Mouse (Mus musculus) right cerebral cortex, adult 18-20 months (tissue): ENCODE measurements around the gene Elp1.

Experiments
- DNase-seq: peaks from one replicate; pipeline ENCODE4 v3.0.0; 2022; ENCODE audit warnings: mixed read lengths

Gene Elp1

DNA sequence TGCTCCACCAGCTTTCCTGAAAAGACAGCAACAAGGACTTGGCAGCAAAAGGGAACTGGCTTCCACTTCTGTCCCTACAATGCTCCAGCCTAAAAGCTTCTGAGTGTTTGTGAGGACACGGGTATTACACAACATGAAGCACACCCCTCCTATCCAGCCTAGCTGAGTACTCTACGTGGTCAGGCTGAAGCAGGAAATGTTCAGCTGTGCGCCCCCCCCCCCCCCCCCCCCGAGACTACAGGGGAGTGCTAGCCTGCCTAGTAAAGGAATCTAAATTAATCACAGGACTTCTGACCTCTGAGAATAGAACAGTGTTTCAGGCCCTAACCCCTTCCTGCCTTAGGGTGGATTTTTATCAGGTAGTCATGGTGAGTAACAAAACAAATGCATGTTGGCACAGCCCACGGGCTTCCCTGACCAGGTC lies 34.3 kb downstream of the Elp1 start:
- DNase-seq = no peak

DNA sequence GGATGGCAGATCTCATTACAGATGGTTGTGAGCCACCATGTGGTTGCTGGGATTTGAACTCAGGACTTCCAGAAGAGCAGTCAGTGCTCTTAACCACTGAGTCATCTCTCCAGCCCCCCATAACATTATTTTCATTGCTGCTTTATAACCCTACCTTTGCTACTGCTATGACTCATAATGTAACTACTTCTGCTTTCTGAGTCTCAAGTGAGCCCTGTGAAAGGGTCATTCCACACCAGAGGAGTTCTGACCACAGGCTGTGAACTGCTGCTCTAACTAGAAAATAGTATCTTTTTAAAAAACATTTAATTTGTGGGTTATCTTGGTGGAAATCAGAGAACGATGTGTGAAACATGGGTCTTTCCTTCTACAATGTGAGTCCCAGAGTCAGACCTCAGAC lies 44.4 kb downstream of the Elp1 start:
- DNase-seq = no peak

DNA sequence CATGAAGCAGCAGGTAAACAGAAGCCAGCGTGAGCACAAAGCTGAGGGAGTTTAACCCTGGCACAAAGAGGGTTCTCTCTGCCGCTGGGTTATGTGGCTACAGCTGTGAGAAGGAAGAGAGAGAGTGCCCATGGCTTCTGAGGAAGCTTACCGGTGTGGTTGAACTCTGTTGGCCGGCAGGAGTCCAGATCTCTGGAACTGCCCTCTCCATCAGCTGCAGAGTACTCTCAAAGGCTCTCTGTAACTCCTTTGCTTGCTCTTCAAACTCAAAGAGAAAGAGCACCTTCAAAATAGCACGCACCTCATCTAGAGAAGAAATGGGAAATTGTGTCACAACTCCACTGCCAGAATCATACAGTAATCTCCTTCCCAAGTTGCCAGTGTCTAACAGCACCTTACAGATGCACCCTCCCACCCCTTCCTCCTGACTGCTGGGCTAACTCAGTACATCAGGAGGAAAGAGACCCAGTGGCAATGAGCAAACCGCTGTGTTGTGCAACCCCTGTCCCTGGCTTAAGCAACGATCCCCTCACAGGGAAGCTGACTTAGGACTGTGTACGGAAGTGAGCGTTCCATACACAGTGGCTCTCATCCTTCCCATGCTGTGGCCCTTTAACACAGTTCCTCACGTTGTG lies 45.0 kb downstream of the Elp1 start:
- DNase-seq = no peak

DNA sequence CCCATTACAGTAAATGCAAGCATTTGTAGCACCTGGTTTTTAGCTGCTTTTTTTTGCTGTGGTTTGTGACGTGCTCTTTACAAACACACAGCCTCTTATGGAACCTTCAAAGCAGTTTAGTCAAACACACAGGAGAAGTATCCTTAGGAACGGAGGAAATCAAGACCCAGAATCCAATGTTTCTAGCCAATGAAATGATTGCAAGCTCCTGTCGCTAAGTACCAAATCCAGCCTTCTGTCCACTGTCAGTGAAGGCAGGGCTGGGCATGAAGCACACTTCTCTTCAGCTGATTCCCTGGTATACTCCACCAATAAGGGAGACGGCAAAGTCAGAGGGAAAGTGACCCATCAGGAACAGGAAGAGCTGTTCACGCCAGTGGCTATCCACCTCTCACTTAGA lies 46.1 kb downstream of the Elp1 start:
- DNase-seq = no peak

DNA sequence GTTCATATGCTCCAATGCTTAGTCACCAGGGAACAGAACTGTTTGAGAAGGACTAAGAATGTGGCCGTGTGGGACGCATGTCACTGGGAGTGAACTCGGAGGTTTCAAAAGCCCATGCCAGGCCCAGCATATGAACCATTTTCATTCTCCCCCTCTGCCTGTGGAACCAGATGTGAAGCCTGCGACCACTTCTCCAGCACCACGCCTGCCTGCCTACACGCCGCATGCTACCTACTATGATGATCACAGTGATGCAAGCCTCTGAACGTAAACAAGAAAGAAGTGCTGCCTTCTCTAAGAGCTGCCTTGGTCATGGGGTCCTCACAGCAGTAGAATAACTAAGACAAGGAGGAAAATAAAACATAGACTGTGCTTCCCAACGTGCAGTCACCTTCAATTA lies 54.7 kb downstream of the Elp1 start:
- no peak for DNase-seq

DNA sequence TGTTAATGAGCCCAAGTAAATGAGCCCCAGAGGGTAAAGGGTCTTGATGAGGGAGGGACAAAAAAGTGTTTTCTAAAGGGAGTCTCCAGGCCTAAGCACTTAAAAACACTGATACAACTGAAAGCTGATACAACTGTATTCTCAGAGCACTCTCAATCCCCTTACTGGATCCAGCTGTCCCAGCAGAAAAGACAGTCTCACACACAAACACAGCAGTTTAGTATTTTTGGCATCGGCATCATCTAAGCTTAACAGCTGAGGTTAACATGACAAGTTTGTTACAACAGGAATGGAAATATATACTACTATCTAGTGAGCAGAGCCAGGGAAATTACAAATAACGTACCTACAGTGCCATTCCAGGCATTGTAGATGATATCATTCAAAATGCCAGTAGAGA lies 55.8 kb downstream of the Elp1 start:
- DNase-seq = no peak

DNA sequence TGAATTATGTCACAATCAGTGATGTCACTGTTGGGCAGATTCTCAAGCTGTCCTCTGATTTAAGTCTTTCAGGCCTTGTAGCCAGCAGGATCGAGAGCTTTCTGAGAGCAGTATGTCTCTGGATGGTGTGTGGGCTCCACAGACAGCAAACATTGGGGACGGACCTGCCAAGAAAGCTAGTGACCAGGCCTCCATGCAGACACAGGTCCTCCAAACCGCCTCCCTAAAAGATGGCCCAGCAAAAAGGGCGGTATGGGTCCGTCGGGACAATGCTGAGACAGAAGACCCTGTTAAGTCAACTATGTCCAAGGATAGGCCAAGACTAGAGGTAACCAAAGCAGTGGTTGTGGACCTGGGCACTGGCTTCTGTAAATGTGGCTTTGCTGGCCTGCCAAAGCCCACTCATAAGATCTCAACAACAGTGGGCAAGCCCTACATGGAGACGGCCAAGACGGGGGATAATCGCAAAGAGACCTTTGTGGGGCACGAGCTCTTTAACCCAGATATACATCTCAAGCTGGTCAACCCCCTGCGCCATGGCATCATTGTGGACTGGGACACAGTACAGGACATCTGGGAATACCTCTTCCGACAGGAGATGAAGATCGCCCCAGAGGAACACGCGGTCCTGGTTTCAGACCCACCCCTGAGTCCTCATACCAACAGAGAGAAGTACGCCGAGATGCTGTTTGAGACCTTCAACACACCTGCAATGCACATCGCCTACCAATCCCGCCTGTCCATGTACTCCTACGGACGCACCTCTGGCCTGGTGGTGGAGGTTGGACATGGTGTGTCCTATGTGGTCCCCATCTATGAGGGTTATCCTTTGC lies 58.6 kb downstream of the Elp1 start, which contains the start of gene Actl7a:
Actl7a (plus strand) TSS at position 51 of the 833 bp plus-strand sequence.
- DNase-seq = no peak

DNA sequence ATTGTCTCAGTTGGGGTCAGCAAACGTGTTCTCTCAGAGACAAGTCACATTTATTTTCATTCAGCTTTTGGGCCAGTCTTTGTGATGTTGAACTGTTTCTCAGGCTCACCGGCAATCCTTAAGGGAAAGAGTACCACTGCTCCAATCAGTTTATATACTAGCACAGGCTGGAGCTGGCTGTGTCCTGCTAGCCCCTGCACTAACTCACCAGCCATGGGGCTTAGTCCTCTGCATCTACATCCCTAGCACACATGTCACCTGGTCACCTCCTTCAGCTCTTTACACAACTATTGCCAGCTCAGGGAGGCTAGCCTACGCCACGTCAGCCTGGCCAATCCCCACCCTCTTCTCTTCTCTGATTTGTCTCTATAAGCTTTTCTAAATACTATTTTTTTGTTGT lies 59.4 kb downstream of the Elp1 start:
- no peak for DNase-seq

DNA sequence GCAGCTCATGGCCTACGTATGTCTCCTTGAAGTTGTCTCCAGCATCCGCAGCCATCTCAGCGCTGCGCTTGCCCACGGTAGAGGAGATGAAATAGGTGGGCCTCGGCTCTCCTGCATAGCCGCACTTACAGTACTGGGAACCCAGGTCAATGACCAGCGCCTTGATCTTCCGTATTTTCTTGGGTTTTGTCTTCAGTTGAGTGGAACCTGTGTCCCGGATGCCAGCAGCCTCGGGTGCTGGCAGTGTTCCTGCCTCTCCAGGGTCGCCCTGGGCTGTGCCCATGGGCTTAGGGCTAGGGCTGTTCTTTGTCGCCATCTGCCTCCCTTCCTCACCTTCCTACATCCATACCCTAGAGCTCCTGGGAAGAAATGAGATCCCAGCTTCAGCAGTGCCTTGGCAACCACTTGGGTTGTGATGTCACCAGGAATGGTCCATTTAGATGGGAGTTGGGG lies 61.1 kb downstream of the Elp1 start, which contains the start of gene Actl7b:
Actl7b (minus strand) TSS at position 403 of the 453 bp plus-strand sequence.
- DNase-seq = no peak

DNA sequence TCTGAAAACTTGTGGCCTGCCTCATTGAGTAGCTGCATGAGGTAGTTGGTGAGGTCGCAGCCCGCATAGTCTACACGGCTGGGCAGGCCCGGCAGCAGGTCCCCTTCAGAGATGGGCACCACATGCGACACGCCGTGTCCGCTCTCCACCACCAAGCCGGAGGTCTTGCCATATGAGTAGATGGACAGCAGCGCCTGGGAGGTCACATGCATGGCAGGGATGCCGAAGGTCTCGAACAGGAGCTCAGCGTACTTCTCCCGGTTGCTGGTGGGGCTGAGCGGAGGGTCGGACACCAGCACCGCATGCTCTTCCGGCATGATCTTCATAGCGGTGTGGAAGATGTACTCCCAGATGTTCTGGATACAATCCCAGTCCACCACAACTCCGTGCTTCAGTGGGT lies 61.5 kb downstream of the Elp1 start:
- no peak for DNase-seq

DNA sequence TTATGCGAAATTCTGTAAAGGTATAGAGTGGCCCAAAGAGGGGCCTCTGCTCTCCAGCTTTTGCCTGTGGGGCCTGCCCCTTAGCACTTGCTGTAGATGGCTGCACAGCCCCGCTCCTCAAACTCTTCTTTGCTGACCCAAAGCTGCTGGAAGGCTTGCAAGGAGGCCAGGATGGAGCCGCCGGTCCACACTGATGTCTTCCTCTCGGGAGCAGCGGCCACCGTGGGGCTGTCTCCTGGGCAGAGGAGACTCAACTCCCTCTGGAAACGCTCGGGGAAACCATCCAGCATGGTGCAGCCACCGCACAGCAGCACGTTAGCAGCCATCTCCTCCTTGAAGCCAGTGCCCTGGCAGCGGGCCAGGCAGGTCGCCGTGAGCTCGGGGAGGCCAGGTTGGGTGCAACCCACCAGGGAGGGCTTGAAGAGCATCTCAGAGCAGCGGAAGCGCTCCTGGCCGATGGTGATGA lies 62.1 kb downstream of the Elp1 start, which contains the start of gene Gm26657:
Gm26657 (plus strand) TSS at position 51 of the 466 bp plus-strand sequence.
- DNase-seq = no peak

DNA sequence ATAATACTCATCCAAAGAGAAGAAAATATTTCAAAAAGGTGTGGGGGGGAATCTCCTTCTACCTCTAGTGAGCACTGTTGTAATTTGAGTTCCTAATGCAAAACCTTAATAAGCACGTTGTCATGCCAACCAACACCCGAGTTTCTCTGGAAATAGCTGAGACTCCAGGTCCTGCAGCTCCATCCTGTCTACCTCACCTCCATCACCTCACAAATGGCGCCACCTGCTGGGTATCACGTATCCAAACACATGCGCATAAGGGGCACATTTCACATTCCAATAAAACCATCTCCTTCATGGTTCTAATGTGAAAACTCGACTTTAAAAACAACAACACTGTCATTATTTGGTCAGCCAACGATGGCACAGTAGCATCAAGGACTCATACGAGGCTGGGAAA lies 76.3 kb downstream of the Elp1 start:
- DNase-seq = no peak

DNA sequence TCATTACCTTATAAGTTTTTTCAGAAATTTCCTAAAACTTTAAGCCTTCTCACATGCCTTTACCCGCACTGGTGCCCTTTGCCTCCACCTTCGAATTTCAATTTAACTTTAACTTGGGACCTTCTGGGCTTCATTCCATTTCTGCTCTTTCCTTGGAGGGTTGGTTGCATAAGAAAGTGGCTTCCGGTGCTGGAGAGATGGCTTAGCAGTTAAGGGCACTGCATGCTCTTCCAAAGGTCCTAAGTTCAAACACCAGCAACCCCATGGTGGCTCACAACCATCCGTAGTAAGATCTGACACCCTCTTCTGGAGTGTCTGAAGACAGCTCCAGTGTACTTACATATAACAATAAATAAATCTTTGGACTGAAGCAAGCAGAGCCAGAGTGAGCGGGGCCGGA lies 78.9 kb downstream of the Elp1 start:
- no peak for DNase-seq

DNA sequence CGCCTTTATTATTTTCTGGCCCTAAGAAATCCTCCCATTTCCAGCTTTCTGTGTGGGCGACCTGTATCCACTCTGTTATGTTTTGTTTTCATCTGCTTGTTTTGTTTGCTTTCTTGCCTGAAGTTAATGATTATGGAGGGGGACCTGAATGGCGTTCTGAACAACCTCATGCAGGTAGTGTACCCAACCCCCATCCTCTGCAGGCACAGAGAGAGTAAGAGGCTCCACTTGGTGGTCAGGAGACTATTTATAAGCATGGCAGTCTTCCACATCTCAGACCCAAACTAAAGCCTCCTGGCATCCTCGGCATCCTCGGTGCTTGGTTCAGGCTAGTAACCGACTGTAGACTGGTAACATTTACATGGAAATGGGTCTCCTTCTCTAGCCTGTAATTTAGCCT lies 79.8 kb downstream of the Elp1 start:
- no peak for DNase-seq

DNA sequence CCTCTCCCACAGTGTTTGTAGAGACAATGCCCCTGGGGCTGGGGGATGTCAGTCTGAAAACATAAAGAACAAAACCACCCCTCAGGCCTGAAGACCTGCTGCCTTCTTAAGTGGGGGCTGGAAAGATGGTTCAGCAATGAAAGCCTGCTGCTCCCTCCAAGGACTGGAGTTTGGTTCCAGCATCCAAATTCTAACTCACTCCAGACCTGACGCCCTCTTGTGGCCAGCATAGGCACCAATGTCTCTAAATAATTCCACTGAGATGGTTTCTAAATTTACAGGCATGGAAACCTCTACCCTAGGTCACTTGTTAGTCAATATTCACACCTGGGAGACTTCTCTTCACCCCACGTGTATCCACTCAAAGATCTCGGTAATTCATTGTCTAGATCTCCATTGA lies 80.7 kb downstream of the Elp1 start:
- no peak for DNase-seq

DNA sequence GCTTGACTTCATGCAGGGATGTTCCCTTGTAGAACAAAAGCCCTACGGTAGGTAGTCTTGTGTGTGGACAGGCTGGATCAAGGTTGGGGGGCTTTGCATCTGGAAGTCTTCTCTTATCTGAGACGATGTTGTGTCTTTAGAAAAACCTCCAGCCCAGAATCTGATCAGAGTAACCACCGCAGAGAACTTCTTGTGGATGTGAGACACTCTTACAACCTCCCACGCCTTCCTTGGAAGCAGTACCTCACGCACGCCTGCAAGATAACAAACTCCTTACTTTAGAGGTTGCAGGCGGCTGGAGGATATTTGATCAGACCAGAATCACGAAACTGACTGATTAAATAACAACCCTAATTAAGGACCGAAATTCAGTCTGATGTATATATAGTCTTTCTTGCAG lies 81.7 kb downstream of the Elp1 start:
- peak; percentile 57 for DNase-seq

DNA sequence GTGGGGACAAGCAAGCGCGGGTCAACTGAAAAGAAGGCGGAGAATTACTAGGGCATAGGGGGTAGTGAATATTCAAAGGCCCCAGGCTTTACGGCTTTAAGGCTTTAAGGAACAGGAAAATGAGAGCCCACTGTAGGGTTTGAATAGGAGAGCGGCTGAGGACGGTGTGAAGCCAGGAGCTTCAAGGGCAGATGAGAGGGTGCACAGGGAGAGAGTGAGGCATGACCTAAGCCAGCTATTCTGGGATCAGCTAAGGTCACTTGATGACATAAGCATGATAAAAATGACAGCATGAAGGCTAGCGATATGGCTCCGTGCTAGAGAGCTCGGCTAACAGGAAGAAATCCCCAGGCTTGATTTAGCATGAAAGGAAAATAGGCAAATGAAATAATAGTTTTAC lies 82.7 kb downstream of the Elp1 start:
- no peak for DNase-seq

DNA sequence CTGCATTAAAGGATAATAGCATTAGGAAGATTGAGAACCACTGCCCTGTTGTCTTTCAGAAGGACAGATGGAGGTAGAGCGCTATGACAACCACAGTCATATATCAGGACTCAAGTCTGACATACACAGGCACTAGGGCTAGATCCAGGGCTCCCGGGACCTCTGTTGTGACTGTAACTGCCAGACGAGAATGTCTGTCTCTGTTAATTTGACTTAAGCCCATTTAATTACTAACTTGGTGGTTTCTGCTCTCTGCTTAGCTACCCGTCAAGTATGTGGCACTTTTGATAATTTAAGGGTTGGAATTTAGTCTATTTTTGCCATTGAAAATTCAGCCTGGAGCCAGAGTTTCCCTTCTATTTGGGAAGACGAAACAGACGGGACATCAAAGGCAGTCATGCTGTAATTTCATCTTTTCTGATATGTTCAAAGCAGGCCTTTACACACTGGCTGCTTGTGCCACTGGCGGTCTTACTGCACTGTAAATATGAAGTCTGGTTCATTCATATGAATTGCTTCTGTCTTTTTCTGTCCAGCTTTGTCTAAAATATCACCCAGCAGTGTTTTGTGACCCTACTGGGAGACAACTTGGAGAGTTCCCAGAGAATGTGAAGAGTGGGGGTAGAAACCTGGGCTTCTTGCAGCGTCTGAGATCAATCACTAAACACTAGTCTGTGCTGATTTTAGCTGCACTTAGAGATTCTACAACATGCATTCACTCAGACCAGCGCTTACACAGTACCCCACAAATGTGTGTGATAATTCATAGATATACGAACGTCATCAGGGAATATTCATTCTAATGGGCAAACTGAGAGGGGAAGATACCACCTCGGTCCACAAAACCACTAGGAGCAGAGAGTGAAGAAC lies 83.3 kb downstream of the Elp1 start:
- DNase-seq = no peak

DNA sequence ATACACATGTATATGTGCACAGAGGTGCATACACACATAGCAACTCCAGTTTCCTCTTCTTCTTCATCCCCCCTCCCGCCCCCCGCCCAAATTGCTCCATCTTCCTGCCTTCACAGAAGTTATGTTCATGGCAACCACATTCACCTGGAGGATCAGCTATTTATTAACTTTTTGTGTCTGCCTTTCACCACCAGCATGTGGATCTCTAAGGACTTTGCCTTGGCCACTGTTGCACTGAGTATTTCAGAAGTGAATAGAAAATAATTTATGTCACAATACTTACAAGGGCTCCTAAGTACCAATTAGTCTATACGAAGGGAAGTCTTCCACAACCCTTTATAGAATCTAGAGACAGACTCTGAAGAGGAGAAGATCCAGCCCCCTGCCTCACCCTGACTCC lies 84.2 kb downstream of the Elp1 start:
- no peak for DNase-seq

DNA sequence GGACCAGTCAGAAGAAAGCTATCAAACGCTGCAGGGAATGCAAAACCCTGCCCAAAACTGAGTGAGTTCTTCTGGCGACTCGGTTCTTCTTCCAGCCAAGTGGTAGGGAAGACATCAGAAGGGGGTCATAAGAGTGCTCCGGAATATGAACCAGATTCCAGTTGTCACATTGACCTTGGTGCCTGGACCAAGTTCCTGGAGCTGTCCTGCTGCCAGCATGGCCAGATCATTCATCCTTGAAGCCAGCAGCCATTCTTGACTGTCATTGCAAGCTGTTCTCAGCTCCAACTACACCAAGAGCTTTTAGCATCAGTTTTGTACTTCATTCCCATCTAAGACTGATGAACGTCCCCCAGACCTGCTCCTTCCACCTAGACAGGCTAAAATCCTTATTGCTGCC lies 85.3 kb downstream of the Elp1 start:
- no peak for DNase-seq

DNA sequence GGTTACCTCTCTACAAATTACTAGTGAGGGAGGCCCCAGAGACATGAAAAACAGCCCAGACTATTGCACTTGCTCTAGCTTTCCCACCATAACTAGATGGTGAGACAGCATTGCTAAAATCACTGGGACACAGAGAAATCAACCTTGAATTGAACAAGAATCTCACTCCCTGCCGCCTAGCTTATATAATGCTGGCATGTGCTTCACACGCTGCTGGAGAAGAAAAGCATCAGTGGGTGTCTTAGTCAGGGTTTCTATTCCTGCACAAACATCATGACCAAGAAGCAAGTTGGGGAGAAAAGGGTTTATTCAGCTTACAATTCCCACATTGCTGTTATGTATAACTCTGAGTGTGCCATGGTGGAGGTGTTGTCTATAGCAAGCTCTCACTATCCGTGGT lies 89.0 kb downstream of the Elp1 start:
- peak; percentile 82 for DNase-seq

DNA sequence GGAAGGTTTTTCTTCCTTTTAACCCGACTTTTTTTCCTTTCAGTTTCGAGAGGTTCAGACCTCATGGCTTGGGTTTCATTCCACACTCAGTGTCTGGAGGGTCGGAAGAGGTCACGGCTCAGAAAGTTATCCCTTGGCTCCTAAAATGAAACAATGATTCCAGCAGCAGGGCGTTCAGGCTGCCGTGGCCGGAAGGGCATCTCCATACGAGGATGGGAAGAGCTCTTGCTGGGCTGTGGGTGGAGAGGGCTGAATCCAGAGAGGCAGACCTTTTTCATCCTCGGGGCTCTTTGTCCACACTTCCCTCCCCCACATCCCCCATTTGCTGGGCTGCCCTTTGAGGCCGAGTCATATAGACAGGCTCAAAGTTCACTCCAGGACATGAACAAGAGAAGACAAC lies 99.9 kb downstream of the Elp1 start:
- no peak for DNase-seq
